In the genomic region with DNA sequence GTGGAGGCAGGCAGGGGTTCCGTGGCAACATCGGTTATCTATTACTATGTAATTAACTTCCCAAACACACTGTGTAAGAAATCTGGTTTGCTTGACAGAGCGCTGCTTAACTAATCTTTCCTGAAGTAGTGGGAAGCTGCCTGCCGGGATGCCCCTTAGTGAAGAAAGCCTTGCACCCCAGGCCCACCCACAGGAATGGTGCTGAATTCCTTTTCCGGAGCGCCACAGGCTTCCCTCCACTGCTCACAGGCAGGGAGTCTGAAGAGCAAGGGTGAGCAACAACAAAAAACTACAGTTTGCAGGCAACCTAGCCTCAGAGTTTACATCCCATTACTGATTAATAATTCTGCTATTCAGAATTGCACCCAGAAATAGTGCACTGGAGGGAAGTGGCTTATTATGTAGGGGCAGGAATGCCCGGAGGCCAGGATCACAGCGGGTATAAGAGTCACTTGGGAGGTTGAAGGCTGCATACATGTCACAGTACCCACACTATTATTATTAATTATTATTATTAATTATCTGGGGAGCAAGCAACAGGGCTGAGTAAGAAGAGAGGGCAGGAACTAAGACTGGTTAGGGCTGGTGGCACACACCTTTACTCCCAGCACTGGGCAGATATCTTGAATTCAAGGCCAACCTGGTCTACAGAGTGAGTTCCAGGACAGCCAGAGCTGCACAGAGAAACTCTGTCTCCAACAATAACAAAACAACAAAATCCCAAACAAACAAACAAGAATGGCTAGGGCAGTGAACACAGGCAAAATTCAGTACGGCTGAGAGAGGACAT, we compare ENCODE assay signal across 12 mouse cellular contexts. TPM values are rescaled to one million over a fixed set of nuclear protein-coding genes. Genes with fewer than 3 reads are reported as not detected.
DNase-seq lines count a peak whose midpoint lies in the region; ATAC-seq and TF ChIP-seq lines count a peak whose summit lies in the region.
"Had no signal": no experiment of that assay in that cellular context is flagged by ENCODE, and none has a peak within 500 bp of the region (broad histone marks: within the 10 kb centered on the region; RNA-seq: fewer than 3 reads in every experiment).

No protein-coding gene starts in this region.

- H3K4me2 ChIP-seq in hindbrain, embryonic 12.5 days (replicated peaks) = no peak overlapping the region
- H3K4me2 ChIP-seq in intestine, embryonic 15.5 days (replicated peaks) = no peak overlapping the region
- H3K4me2 ChIP-seq: liver, embryonic 12.5 days had no signal

- no peak for ATAC-seq in hindbrain, embryonic 12.5 days (ENCODE audit: low FRiP score)
- peak; percentile 52; the same call in 1 of the 2 replicates for ATAC-seq in intestine, embryonic 15.5 days
- ATAC-seq in megakaryocyte, adult 5-6 weeks (ENCODE audit: poor library complexity, severe bottlenecking) = no peak
- ATAC-seq: liver, embryonic 12.5 days had no signal

- no peaks in the 10 kb centered on the region for H3K9me3 ChIP-seq in hindbrain, embryonic 10.5 days
- no peaks in the 10 kb centered on the region for H3K9me3 ChIP-seq in hindbrain, embryonic 12.5 days (replicated peaks)
- H3K9me3 ChIP-seq in E14TG2a.4 (ENCODE audit: low read length) (no peaks in the 10 kb centered on the region), ES-E14 (ENCODE audit: control insufficient read depth, insufficient read depth, low read depth, low read length) (no peaks in the 10 kb centered on the region)
- H3K9me3 ChIP-seq in intestine, embryonic 15.5 days = no peaks in the 10 kb centered on the region
- H3K9me3 ChIP-seq: liver, embryonic 12.5 days had no signal

- H3K9ac ChIP-seq in hindbrain, embryonic 12.5 days = no peak overlapping the region
- peak overlapping the region; percentile 19; the same call in 1 of the 2 replicates for H3K9ac ChIP-seq in ES-E14 (ENCODE audit: insufficient read depth, low read depth, low read length, poor library complexity, severe bottlenecking)
- H3K9ac ChIP-seq in intestine, embryonic 15.5 days = no peak overlapping the region
- H3K9ac ChIP-seq: liver, embryonic 12.5 days had no signal

- peaks cover 13% of the 10 kb centered on the region for H3K4me1 ChIP-seq in hindbrain, embryonic 10.5 days (replicated peaks)
- H3K4me1 ChIP-seq in hindbrain, embryonic 12.5 days = peaks cover 4% of the 10 kb centered on the region; the same call in 1 of the 2 replicates
- peaks cover 60% of the 10 kb centered on the region for H3K4me1 ChIP-seq in E14TG2a.4 (replicated peaks; ENCODE audit: low read depth, low read length)
- H3K4me1 ChIP-seq in ES-E14 (ENCODE audit: control insufficient read depth in 2 of 2, insufficient read depth in 2 of 2, low read length in 2 of 2, poor library complexity in 1 of 2) = peaks cover 6 to 9% of the 10 kb centered on the region in 2 experiments; a peak in 3 of 4 replicates
- H3K4me1 ChIP-seq in intestine, embryonic 15.5 days (replicated peaks) = peaks cover 15% of the 10 kb centered on the region; the same call in 1 of the 2 replicates

- H3K27ac ChIP-seq in hindbrain, embryonic 10.5 days = no peak overlapping the region
- H3K27ac ChIP-seq in hindbrain, embryonic 12.5 days = no peak overlapping the region
- peak overlapping the region; percentile 35; the same call in 1 of the 2 replicates for H3K27ac ChIP-seq in ES-E14 (ENCODE audit: insufficient read depth, low read depth, low read length, poor library complexity, severe bottlenecking)
- no peak overlapping the region for H3K27ac ChIP-seq in intestine, embryonic 15.5 days
- H3K27ac ChIP-seq: liver, embryonic 12.5 days; macrophage had no signal

- 22% methylated on average over 9 of the region's 9 CpGs for WGBS in hindbrain, embryonic 10.5 days
- WGBS in hindbrain, embryonic 12.5 days = 25% methylated on average over 9 of the region's 9 CpGs
- 32% methylated on average over 9 of the region's 9 CpGs for WGBS in intestine, embryonic 15.5 days

- in situ Hi-C loops in ES-E14 (cut with MboI; ENCODE audit: low sequenced_read_pairs in 2 of 2, unreplicated experiment in 2 of 2) = no loop called here

- no peak for TF ChIP-seq CTCF in E14TG2a.4 (conservative IDR thresholded peaks at IDR 0.05; ENCODE audit: low read length)

- H3K36me3 ChIP-seq in hindbrain, embryonic 10.5 days = no peaks in the 10 kb centered on the region
- H3K36me3 ChIP-seq in hindbrain, embryonic 12.5 days = no peaks in the 10 kb centered on the region
- no peaks in the 10 kb centered on the region for H3K36me3 ChIP-seq in E14TG2a.4 (ENCODE audit: insufficient read depth, low read length)
- H3K36me3 ChIP-seq in ES-E14 (ENCODE audit: control insufficient read depth, insufficient read depth, low read length, poor library complexity, severe bottlenecking) = no peaks in the 10 kb centered on the region
- no peaks in the 10 kb centered on the region for H3K36me3 ChIP-seq in intestine, embryonic 15.5 days
- H3K36me3 ChIP-seq: liver, embryonic 12.5 days had no signal

- H3K4me3 ChIP-seq in hindbrain, embryonic 10.5 days = no peak overlapping the region
- H3K4me3 ChIP-seq in hindbrain, embryonic 12.5 days = no peak overlapping the region
- H3K4me3 ChIP-seq in E14TG2a.4 (replicated peaks; ENCODE audit: low read length) = peak overlapping the region; percentile 53
- peak overlapping the region in 1 of 2 experiments; percentile 47; a peak in 2 of 4 replicates for H3K4me3 ChIP-seq in ES-E14 (ENCODE audit: insufficient read depth in 1 of 2, low read depth in 1 of 2, low read length in 2 of 2, poor library complexity in 1 of 2, severe bottlenecking in 1 of 2)
- no peak overlapping the region for H3K4me3 ChIP-seq in intestine, embryonic 15.5 days (replicated peaks)
- H3K4me3 ChIP-seq: liver, embryonic 12.5 days had no signal

- DNase-seq in hindbrain, embryonic 10.5 days (ENCODE audit: low spot score) = peak; percentile 7
- no peak for DNase-seq in ES-E14 (ENCODE audit: low read depth, low spot score)
- no peak for DNase-seq in adrenal gland, postnatal 36 days
- DNase-seq: cerebellum, postnatal 14 days; thymus, adult 18-20 months had no signal

- no peaks in the 10 kb centered on the region for H3K27me3 ChIP-seq in hindbrain, embryonic 10.5 days (ENCODE audit: insufficient read depth, poor library complexity, severe bottlenecking)
- H3K27me3 ChIP-seq in hindbrain, embryonic 12.5 days = no peaks in the 10 kb centered on the region
- H3K27me3 ChIP-seq in E14TG2a.4 (ENCODE audit: insufficient read depth, low read length) = no peaks in the 10 kb centered on the region
- H3K27me3 ChIP-seq in intestine, embryonic 15.5 days (replicated peaks) = no peaks in the 10 kb centered on the region
- H3K27me3 ChIP-seq: CH12.LX; liver, embryonic 12.5 days had no signal

TF ChIP-seq in ES-E14, 5 proteins besides CTCF, POLR2A, EP300 and RAD21:
- TF ChIP-seq MAFK (IDR thresholded peaks at IDR 0.05; ENCODE audit: insufficient read depth, low read depth, low read length) (no peak), ZNF384 (IDR thresholded peaks at IDR 0.05; ENCODE audit: low read depth, low read length) (no peak), HCFC1 (IDR thresholded peaks at IDR 0.05; ENCODE audit: borderline replicate concordance, insufficient read depth, low read length) (no peak), ZC3H11A (IDR thresholded peaks at IDR 0.05; ENCODE audit: borderline replicate concordance, low read depth, low read length) (no peak), CHD2 (IDR thresholded peaks at IDR 0.05; ENCODE audit: low read depth, low read length) (no peak)

RNA-seq across cellular contexts. Expression of gene Sinhcaf, which starts 26.0 kb away (rescaled TPM):
- 238 and 321 TPM in 2 replicates for polyA plus RNA-seq in hindbrain, embryonic 10.5 days (2016; fragmentation: Nextera tagmentation; extraction: Ambion mirVana)
- polyA plus RNA-seq in hindbrain, embryonic 12.5 days (2016; fragmentation: Nextera tagmentation; extraction: Ambion mirVana) = 164 and 166 TPM in 2 replicates
- total RNA-seq in ES-E14 (2012; rRNA removed) = 193 and 205 TPM in 2 replicates
- polyA plus RNA-seq in intestine, embryonic 15.5 days (2015; fragmentation: Nextera tagmentation; extraction: Ambion mirVana) = 96.9 and 106 TPM in 2 replicates
- 12.4 and 16.8 TPM in 2 replicates for total RNA-seq in megakaryocyte, adult 5-6 weeks (2015)
- 31.7 and 33.8 TPM in 2 replicates for total RNA-seq in megakaryocyte, adult 5-6 weeks (2017)
- total RNA-seq in adrenal gland, postnatal 36 days (2021) = 10 to 100 TPM; 21.5 to 35.0 TPM
